Mouse (Mus musculus) heart, embryonic 13.5 days (tissue): ENCODE measurements at regions not wholly inside any gene's neighbourhood (a gene's known extent, or its start where the extent isn't known, plus 50 kb on each side); places are given as distances from the start of the nearest gene placed in this dataset.

Experiments
- ATAC-seq: fragments of 200-750 bp; cut with Nextera tagmentation; 2 replicates; pipeline ENCODE4 v1.8.0; 2017; ENCODE audit warnings: moderate TSS enrichment; ENCODE audit not compliant: insufficient number of reproducible peaks, low FRiP score, low TSS enrichment; ENCODE audit errors: extremely low read depth
- H3K27ac ChIP-seq: fragments of 300-500 bp; sonication (generic); replicated peaks from 2 replicates; pipeline ENCODE4 v1.5.1; 2015; ENCODE audit warnings: moderate library complexity, mild to moderate bottlenecking, inconsistent platforms
- H3K27me3 ChIP-seq: fragments of 300-500 bp; sonication (generic); replicated peaks from 2 replicates; pipeline ENCODE4 v1.6.1; 2015; ENCODE audit warnings: mild to moderate bottlenecking, inconsistent platforms
- H3K36me3 ChIP-seq: fragments of 300-500 bp; sonication (generic); 2 replicates; pipeline ENCODE4 v1.6.1; 2015; ENCODE audit warnings: mild to moderate bottlenecking, inconsistent platforms
- H3K4me1 ChIP-seq: fragments of 300-500 bp; sonication (generic); 2 replicates; pipeline ENCODE4 v1.6.1; 2015; ENCODE audit warnings: inconsistent platforms
- H3K4me2 ChIP-seq: fragments of 300-500 bp; sonication (generic); 2 replicates; pipeline ENCODE4 v1.6.1; 2015; ENCODE audit warnings: inconsistent platforms, mild to moderate bottlenecking, moderate library complexity
- H3K4me3 ChIP-seq: fragments of 300-500 bp; sonication (generic); 2 replicates; pipeline ENCODE4 v1.5.1; 2015; ENCODE audit warnings: moderate library complexity, mild to moderate bottlenecking, inconsistent platforms
- H3K9ac ChIP-seq: fragments of 300-500 bp; sonication (generic); 2 replicates; pipeline ENCODE4 v1.6.1; 2015; ENCODE audit warnings: inconsistent platforms, mild to moderate bottlenecking, moderate library complexity
- H3K9me3 ChIP-seq: fragments of 300-500 bp; sonication (generic); 2 replicates; pipeline ENCODE4 v1.6.1; 2016; ENCODE audit warnings: inconsistent platforms
- WGBS: fragments of 180-500 bp; shearing (Covaris S2); methylation state at CpG from one replicate; pipeline ENCODE4 v1.1.7; 2015; ENCODE audit warnings: mixed read lengths; 5-methylcytosine and 5-hydroxymethylcytosine counted together

- Histone ChIP-seq H3K4me1 (no peaks in the 10 kb centered on the region), H3K4me2 (no peak overlapping the region), H3K4me3 (no peak overlapping the region), H3K9ac (no peak overlapping the region), H3K9me3 (no peaks in the 10 kb centered on the region), H3K27me3 (no peaks in the 10 kb centered on the region), H3K27ac (no peak overlapping the region), H3K36me3 (no peaks in the 10 kb centered on the region)
- no peak for ATAC-seq
Observed at GRCm38 (mm10) chr12:32741465-32741864, 77.9 kb upstream of the Nampt start.

- ATAC-seq = no peak
- Histone ChIP-seq H3K4me2 (no peak overlapping the region), H3K36me3 (no peaks in the 10 kb centered on the region), H3K9me3 (no peaks in the 10 kb centered on the region), H3K27ac (no peak overlapping the region), H3K4me1 (peaks cover 18% of the 10 kb centered on the region), H3K4me3 (no peak overlapping the region), H3K27me3 (peaks cover 76% of the 10 kb centered on the region), H3K9ac (no peak overlapping the region)
- WGBS = 75% methylated on average over 2 of the region's 2 CpGs
Observed at GRCm38 (mm10) chr12:32757441-32758119, 61.8 kb upstream of the Nampt start.

- Histone ChIP-seq H3K9me3 (no peaks in the 10 kb centered on the region), H3K36me3 (no peaks in the 10 kb centered on the region), H3K4me3 (no peak overlapping the region), H3K9ac (no peak overlapping the region), H3K27me3 (peaks cover 76% of the 10 kb centered on the region), H3K4me2 (no peak overlapping the region), H3K27ac (no peak overlapping the region), H3K4me1 (peaks cover 18% of the 10 kb centered on the region)
- 70% methylated on average over 2 of the region's 2 CpGs for WGBS
- ATAC-seq = no peak
Observed at GRCm38 (mm10) chr12:32758150-32758549, 61.2 kb upstream of the Nampt start.

GRCm38 (mm10) chr12:32760627-32761026 is 58.7 kb upstream of the Nampt start:
- H3K9ac ChIP-seq = no peak overlapping the region
- peak overlapping the region; percentile 51; the same call in 1 of the 2 replicates for H3K27ac ChIP-seq
- H3K27me3 ChIP-seq = peaks cover 76% of the 10 kb centered on the region
- no peak overlapping the region for H3K4me3 ChIP-seq
- WGBS = 16% methylated on average over 3 of the region's 3 CpGs
- no peaks in the 10 kb centered on the region for H3K36me3 ChIP-seq
- peaks cover 18% of the 10 kb centered on the region for H3K4me1 ChIP-seq
- H3K9me3 ChIP-seq = no peaks in the 10 kb centered on the region
- H3K4me2 ChIP-seq = peak overlapping the region; percentile 49
- no peak; the same call in 1 of the 2 replicates for ATAC-seq

- 7% methylated on average over 3 of the region's 3 CpGs for WGBS
- Histone ChIP-seq H3K4me1 (peaks cover 18% of the 10 kb centered on the region), H3K9me3 (no peaks in the 10 kb centered on the region), H3K4me2 (peak overlapping the region; percentile 49), H3K27ac (peak overlapping the region; percentile 44), H3K27me3 (peaks cover 76% of the 10 kb centered on the region), H3K36me3 (no peaks in the 10 kb centered on the region), H3K9ac (no peak overlapping the region), H3K4me3 (no peak overlapping the region)
- peak; percentile 76; the same call in 1 of the 2 replicates for ATAC-seq
Observed at GRCm38 (mm10) chr12:32761055-32761454, 58.3 kb upstream of the Nampt start.

GRCm38 (mm10) chr12:32764271-32764670 is 55.1 kb upstream of the Nampt start:
- Histone ChIP-seq H3K4me1 (peaks cover 27% of the 10 kb centered on the region), H3K36me3 (no peaks in the 10 kb centered on the region), H3K4me2 (no peak overlapping the region), H3K9me3 (no peaks in the 10 kb centered on the region), H3K27me3 (peaks cover 67% of the 10 kb centered on the region), H3K9ac (no peak overlapping the region), H3K27ac (no peak overlapping the region), H3K4me3 (no peak overlapping the region)
- no peak for ATAC-seq
- 63% methylated on average over 3 of the region's 3 CpGs for WGBS

- 82% methylated on average over 7 of the region's 7 CpGs for WGBS
Observed at GRCm38 (mm10) chr12:32764747-32765146, 54.6 kb upstream of the Nampt start.

GRCm38 (mm10) chr12:32765861-32766260 is 53.5 kb upstream of the Nampt start:
- no peak overlapping the region for H3K4me2 ChIP-seq
- peaks cover 73% of the 10 kb centered on the region for H3K27me3 ChIP-seq
- ATAC-seq = no peak
- peaks cover 14% of the 10 kb centered on the region for H3K4me1 ChIP-seq
- H3K4me3 ChIP-seq = no peak overlapping the region
- H3K9ac ChIP-seq = no peak overlapping the region
- H3K9me3 ChIP-seq = no peaks in the 10 kb centered on the region
- no peaks in the 10 kb centered on the region for H3K36me3 ChIP-seq
- H3K27ac ChIP-seq = no peak overlapping the region

More at GRCm38 (mm10) chr12:32764747-32765146, 54.6 kb upstream of the Nampt start:
- Histone ChIP-seq H3K27ac (no peak overlapping the region), H3K9ac (no peak overlapping the region), H3K4me1 (peaks cover 25% of the 10 kb centered on the region), H3K36me3 (no peaks in the 10 kb centered on the region), H3K27me3 (peaks cover 67% of the 10 kb centered on the region), H3K4me2 (no peak overlapping the region), H3K4me3 (no peak overlapping the region), H3K9me3 (no peaks in the 10 kb centered on the region)
- no peak for ATAC-seq

GRCm38 (mm10) chr12:32766575-32766974 is 52.8 kb upstream of the Nampt start:
- Histone ChIP-seq H3K4me2 (no peak overlapping the region), H3K9ac (no peak overlapping the region), H3K4me1 (peaks cover 9% of the 10 kb centered on the region), H3K36me3 (no peaks in the 10 kb centered on the region), H3K4me3 (no peak overlapping the region), H3K27ac (no peak overlapping the region), H3K9me3 (no peaks in the 10 kb centered on the region), H3K27me3 (peaks cover 73% of the 10 kb centered on the region)
- WGBS = 75% methylated on average over 3 of the region's 3 CpGs
- ATAC-seq = no peak

- Histone ChIP-seq H3K4me1 (peaks cover 8% of the 10 kb centered on the region; the same call in 1 of the 2 replicates), H3K27ac (no peak overlapping the region), H3K4me2 (no peak overlapping the region), H3K9me3 (no peaks in the 10 kb centered on the region), H3K9ac (no peak overlapping the region), H3K36me3 (no peaks in the 10 kb centered on the region), H3K27me3 (peaks cover 71% of the 10 kb centered on the region), H3K4me3 (no peak overlapping the region)
- ATAC-seq = no peak
- 82% methylated on average over 7 of the region's 7 CpGs for whole genome bisulfite sequencing
Observed at GRCm38 (mm10) chr12:32767206-32768081, 51.9 kb upstream of the Nampt start.

GRCm38 (mm10) chr12:32768082-32768743 is 51.1 kb upstream of the Nampt start:
- H3K36me3 ChIP-seq = no peaks in the 10 kb centered on the region
- peaks cover 69% of the 10 kb centered on the region for H3K27me3 ChIP-seq
- H3K9ac ChIP-seq = no peak overlapping the region
- no peaks in the 10 kb centered on the region for H3K9me3 ChIP-seq
- H3K4me2 ChIP-seq = no peak overlapping the region
- 58% methylated on average over 3 of the region's 3 CpGs for WGBS
- no peak for ATAC-seq
- peaks cover 8% of the 10 kb centered on the region; the same call in 1 of the 2 replicates for H3K4me1 ChIP-seq
- no peak overlapping the region for H3K27ac ChIP-seq
- no peak overlapping the region for H3K4me3 ChIP-seq
